Mouse (Mus musculus): ENCODE results near the gene C8b. TPM values are rescaled to one million over a fixed set of nuclear protein-coding genes. Genes with fewer than 3 reads are reported as not detected.

C8b gene
- not detected in 2 replicates for polyA plus RNA-seq (2014; fragmentation: Nextera tagmentation; extraction: Ambion mirVana)

DNA sequence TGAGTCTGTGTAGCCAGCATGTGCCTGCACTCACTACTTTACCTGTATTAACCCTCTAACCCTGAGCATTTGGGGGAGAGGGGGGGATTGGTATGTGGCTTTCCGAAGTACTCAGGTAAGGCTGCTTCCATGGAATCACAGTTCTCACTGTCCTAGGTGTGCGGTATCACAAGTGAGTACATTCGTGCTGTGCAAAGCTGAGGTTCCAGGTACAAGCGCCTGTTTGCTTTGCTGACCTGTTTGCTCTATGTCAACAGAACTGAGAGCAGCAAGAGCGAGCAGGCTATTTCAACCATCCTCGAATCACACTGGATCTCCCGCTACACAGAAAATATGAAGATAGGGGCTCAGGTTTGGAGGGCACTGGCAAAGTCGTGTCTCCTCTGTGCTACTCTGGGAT, at the start of gene C8b:
Gene C8b, plus strand, starts transcription at position 253 of the 400 bp plus-strand sequence.
- H3K9ac ChIP-seq (ENCODE audit: low read depth, low read length), result no peak within 1 kb of the TSS
- ATAC-seq (ENCODE audit: low read depth), result no peak

DNA sequence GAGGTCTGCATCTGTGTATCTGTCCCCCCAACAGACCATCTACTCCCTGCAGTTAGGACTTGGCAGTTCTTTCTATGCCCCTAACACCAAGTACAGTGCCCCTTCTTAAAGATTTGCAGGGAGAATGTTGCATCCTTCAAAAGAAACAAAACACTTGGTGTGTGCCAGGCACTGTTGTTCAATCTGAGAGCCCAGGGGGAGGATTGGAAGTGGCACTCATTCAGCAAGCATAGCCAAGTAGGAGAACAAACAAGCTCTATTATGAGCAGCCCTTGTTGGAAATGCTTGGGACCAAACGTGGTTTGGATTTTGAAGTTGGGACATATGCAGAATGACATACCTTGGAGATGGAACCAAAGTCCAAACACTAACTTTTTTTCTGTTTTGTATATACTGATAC, 49.6 kb upstream of the C8b start:
- Histone ChIP-seq H3K36me3 (ENCODE audit: control insufficient read depth, insufficient read depth, low read length) (no peaks in the 10 kb centered on the region), H3K4me1 (ENCODE audit: control insufficient read depth, insufficient read depth, low read length) (no peaks in the 10 kb centered on the region), H3K9ac (ENCODE audit: low read depth, low read length) (no peak overlapping the region), H3K9me3 (ENCODE audit: control insufficient read depth, low read length) (no peaks in the 10 kb centered on the region), H3K4me3 (ENCODE audit: low read depth, low read length) (no peak overlapping the region), H3K27me3 (replicated peaks; ENCODE audit: control insufficient read depth, insufficient read depth, low read length) (0 out of 2 replicates have a peak, but pooled peaks cover 4% of the 10 kb centered on the region), H3K27ac (replicated peaks; ENCODE audit: low read depth, low read length) (no peak overlapping the region), H3K4me2 (ENCODE audit: low read depth, low read length) (no peak overlapping the region)
- no peak for DNase-seq (ENCODE audit: low spot score)
- WGBS, result 64% methylated on average over 1 of the region's 1 CpGs
- ATAC-seq (ENCODE audit: low read depth), result no peak

More for the DNA sequence above, at the start of gene C8b:
- H3K4me2 ChIP-seq (ENCODE audit: low read depth, low read length), result no peak within 1 kb of the TSS
- no peaks in the 10 kb centered on the region for H3K36me3 ChIP-seq (ENCODE audit: control insufficient read depth, insufficient read depth, low read length)
- H3K9me3 ChIP-seq (ENCODE audit: control insufficient read depth, low read length), result no peaks in the 10 kb centered on the region
- 82% methylated on average over 8 of the region's 8 CpGs for WGBS
- H3K27ac ChIP-seq (replicated peaks; ENCODE audit: low read depth, low read length), result no peak within 1 kb of the TSS
- DNase-seq (ENCODE audit: low spot score), result no peak
- no peak within 1 kb of the TSS for H3K4me3 ChIP-seq (ENCODE audit: low read depth, low read length)
- no peaks in the 10 kb centered on the region for H3K4me1 ChIP-seq (ENCODE audit: control insufficient read depth, insufficient read depth, low read length)
- no peaks in the 10 kb centered on the region for H3K27me3 ChIP-seq (replicated peaks; ENCODE audit: control insufficient read depth, insufficient read depth, low read length)

DNA sequence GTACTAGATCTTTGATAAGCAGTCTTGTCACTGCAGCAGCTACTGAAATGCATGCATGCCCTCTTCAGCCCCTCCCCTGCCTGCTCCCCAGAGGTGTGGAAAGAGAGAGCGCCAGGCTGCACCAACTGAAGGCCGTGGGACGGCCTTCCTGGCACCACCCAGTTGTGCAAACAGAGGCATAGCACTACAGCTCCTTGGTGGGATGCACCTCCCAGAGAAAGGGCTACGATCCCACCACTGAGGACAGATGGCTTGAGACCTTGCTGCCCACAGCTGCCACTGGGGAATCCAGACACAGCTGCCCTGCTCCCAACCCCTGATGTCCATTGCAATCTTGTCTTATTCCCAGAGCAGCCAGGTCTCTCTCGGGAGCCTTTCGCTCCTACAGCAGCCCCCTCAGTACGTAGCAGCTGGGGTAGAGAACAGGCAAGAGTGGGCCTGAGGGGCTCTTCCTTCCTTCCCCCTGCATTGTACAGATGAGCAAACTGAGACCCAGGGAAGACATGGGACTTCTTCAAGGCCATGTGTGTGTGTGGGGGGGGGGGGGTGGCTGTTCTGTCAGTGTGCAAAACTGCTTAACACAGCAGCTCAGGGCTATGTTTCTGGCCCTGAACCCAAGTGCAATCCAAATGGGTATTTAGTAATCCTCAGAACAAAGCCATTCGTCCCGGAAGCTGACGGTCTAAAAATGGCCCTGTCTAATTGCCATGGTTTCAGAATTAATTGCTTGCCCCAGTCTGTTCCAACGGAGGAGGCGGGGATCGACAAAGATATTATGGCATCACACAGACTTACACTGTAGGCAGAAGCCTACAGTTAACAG, 46.9 kb upstream of the C8b start:
- H3K4me2 ChIP-seq (ENCODE audit: low read depth, low read length), result no peak overlapping the region
- no peak overlapping the region for H3K27ac ChIP-seq (replicated peaks; ENCODE audit: low read depth, low read length)
- WGBS, result 61% methylated on average over 11 of the region's 13 CpGs
- H3K4me1 ChIP-seq (ENCODE audit: control insufficient read depth, insufficient read depth, low read length), result 0 out of 2 replicates have a peak, but pooled peaks cover 10% of the 10 kb centered on the region
- H3K9me3 ChIP-seq (ENCODE audit: control insufficient read depth, low read length), result no peaks in the 10 kb centered on the region
- peak; percentile 32; the same call in 1 of the 2 replicates for ATAC-seq (ENCODE audit: low read depth)
- no peak overlapping the region for H3K9ac ChIP-seq (ENCODE audit: low read depth, low read length)
- H3K36me3 ChIP-seq (ENCODE audit: control insufficient read depth, insufficient read depth, low read length), result no peaks in the 10 kb centered on the region
- H3K4me3 ChIP-seq (ENCODE audit: low read depth, low read length), result no peak overlapping the region
- 0 out of 2 replicates have a peak, but pooled peaks cover 4% of the 10 kb centered on the region for H3K27me3 ChIP-seq (replicated peaks; ENCODE audit: control insufficient read depth, insufficient read depth, low read length)
- DNase-seq (ENCODE audit: low spot score), result peak; percentile 19

DNA sequence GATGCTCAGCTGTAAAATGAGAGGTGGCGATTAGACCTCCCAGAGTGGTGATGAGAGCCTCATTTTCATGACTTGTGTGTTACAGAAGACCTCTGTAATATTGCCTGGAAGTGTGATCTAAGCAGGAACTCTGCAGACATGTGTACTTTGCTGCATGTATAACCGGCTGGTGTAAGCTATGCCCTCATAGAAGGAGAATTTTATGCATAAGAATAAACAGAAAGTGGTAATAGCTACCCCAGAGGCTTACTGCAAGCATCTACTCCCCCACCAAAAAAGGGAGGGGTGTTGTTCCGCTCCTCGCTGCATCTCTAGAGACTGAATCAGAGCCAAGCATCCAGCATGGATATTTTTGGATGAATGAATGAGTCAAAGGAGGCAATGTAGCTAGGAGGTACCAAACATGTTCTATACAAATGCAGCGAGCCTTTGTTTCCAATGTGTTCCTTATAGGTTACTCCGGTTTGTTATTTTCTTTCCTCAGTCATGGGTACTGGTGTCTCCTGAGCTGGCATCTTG, 42.5 kb upstream of the C8b start:
- peak overlapping the region; percentile 1; the same call in 1 of the 2 replicates for H3K4me2 ChIP-seq (ENCODE audit: low read depth, low read length)
- WGBS, result 54% methylated on average over 6 of the region's 6 CpGs
- 0 out of 2 replicates have a peak, but pooled peaks cover 11% of the 10 kb centered on the region for H3K4me1 ChIP-seq (ENCODE audit: control insufficient read depth, insufficient read depth, low read length)
- DNase-seq (ENCODE audit: low spot score), result peak; percentile 43
- H3K9me3 ChIP-seq (ENCODE audit: control insufficient read depth, low read length), result no peaks in the 10 kb centered on the region
- H3K9ac ChIP-seq (ENCODE audit: low read depth, low read length), result no peak overlapping the region
- H3K4me3 ChIP-seq (ENCODE audit: low read depth, low read length), result no peak overlapping the region
- H3K27me3 ChIP-seq (replicated peaks; ENCODE audit: control insufficient read depth, insufficient read depth, low read length), result no peaks in the 10 kb centered on the region
- H3K27ac ChIP-seq (replicated peaks; ENCODE audit: low read depth, low read length), result no peak overlapping the region
- no peak for ATAC-seq (ENCODE audit: low read depth)
- H3K36me3 ChIP-seq (ENCODE audit: control insufficient read depth, insufficient read depth, low read length), result no peaks in the 10 kb centered on the region

DNA sequence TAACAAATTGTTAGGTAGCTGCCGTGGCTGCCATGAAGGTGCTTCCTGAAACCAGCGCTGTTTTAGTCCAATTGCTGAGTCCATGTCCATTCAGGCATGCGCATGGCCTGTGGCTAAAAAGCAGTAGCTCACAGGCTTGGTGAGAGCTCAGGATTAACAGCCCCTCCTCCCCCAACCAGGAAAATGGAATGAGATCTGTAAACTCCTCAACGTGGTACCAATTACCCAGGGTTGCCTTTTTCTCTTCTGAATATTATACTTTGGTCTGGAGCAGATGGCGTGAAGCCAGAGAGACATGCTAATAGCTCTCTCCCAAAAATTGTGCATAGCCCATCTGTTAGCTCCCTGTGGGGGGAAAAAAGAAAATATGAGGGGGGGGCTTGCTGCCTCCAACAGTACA, 41.9 kb upstream of the C8b start:
- H3K9ac ChIP-seq (ENCODE audit: low read depth, low read length), result no peak overlapping the region
- 0 out of 2 replicates have a peak, but pooled peaks cover 11% of the 10 kb centered on the region for H3K4me1 ChIP-seq (ENCODE audit: control insufficient read depth, insufficient read depth, low read length)
- no peak overlapping the region for H3K4me3 ChIP-seq (ENCODE audit: low read depth, low read length)
- DNase-seq (ENCODE audit: low spot score), result peak; percentile 71
- no peak overlapping the region for H3K27ac ChIP-seq (replicated peaks; ENCODE audit: low read depth, low read length)
- WGBS, result 22% methylated on average over 5 of the region's 5 CpGs
- peak overlapping the region; percentile 1; the same call in 1 of the 2 replicates for H3K4me2 ChIP-seq (ENCODE audit: low read depth, low read length)
- H3K9me3 ChIP-seq (ENCODE audit: control insufficient read depth, low read length), result no peaks in the 10 kb centered on the region
- ATAC-seq (ENCODE audit: low read depth), result 0 out of 2 replicates have a peak, but pooled peaks have one; percentile 33
- no peaks in the 10 kb centered on the region for H3K27me3 ChIP-seq (replicated peaks; ENCODE audit: control insufficient read depth, insufficient read depth, low read length)
- H3K36me3 ChIP-seq (ENCODE audit: control insufficient read depth, insufficient read depth, low read length), result no peaks in the 10 kb centered on the region

DNA sequence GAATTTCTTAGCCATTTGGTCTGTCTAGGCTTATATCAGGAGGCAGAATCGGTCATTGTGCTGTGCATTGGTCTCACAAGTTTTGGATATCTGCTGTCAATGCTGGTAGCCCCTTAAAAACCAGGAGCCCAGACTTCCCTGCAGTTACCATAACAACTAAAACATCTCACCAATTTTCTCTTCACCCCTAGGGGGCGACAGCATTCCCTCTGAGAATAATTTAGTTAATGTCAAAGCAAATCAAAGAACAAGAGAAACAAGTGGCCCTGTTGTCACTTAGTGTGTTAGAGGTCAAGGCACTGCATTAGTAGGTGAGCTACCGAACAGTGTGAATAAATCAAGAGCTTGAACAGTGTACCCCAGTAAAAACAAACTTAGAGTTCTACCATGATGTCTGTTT, 40.4 kb upstream of the C8b start:
- Histone ChIP-seq H3K9ac (ENCODE audit: low read depth, low read length) (no peak overlapping the region), H3K4me1 (ENCODE audit: control insufficient read depth, insufficient read depth, low read length) (0 out of 2 replicates have a peak, but pooled peaks cover 11% of the 10 kb centered on the region), H3K27me3 (replicated peaks; ENCODE audit: control insufficient read depth, insufficient read depth, low read length) (no peaks in the 10 kb centered on the region), H3K9me3 (ENCODE audit: control insufficient read depth, low read length) (no peaks in the 10 kb centered on the region), H3K4me3 (ENCODE audit: low read depth, low read length) (no peak overlapping the region), H3K4me2 (ENCODE audit: low read depth, low read length) (no peak overlapping the region), H3K36me3 (ENCODE audit: control insufficient read depth, insufficient read depth, low read length) (no peaks in the 10 kb centered on the region), H3K27ac (replicated peaks; ENCODE audit: low read depth, low read length) (no peak overlapping the region)
- DNase-seq (ENCODE audit: low spot score), result no peak
- 56% methylated on average over 3 of the region's 3 CpGs for WGBS
- ATAC-seq (ENCODE audit: low read depth), result no peak

DNA sequence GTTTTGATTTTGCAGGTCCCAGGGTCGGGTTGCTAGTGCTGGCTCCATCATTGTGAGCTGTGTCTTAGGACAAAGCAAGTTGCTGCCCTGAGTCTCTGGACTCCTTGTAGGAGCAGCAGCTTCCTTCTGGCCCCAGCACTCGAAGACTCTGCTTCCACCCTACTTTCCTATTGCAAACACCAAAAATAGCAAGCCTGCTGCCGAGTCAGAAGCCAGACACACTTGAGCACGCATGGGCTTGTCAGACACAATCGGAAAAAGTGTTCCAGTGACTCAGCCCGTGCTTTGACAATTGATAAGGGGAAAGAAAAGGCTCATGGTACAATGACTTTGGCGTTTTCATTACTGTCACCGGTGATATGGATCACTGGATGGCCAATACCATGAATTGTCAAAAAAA, 36.9 kb upstream of the C8b start:
- H3K4me2 ChIP-seq (ENCODE audit: low read depth, low read length), result no peak overlapping the region
- H3K27ac ChIP-seq (replicated peaks; ENCODE audit: low read depth, low read length), result no peak overlapping the region
- H3K9me3 ChIP-seq (ENCODE audit: control insufficient read depth, low read length), result no peaks in the 10 kb centered on the region
- no peaks in the 10 kb centered on the region for H3K36me3 ChIP-seq (ENCODE audit: control insufficient read depth, insufficient read depth, low read length)
- WGBS, result 72% methylated on average over 8 of the region's 8 CpGs
- no peak overlapping the region for H3K9ac ChIP-seq (ENCODE audit: low read depth, low read length)
- H3K4me1 ChIP-seq (ENCODE audit: control insufficient read depth, insufficient read depth, low read length), result 0 out of 2 replicates have a peak, but pooled peaks cover 1% of the 10 kb centered on the region
- ATAC-seq (ENCODE audit: low read depth) (no peak), DNase-seq (ENCODE audit: low spot score) (no peak)
- H3K4me3 ChIP-seq (ENCODE audit: low read depth, low read length), result no peak overlapping the region
- no peaks in the 10 kb centered on the region for H3K27me3 ChIP-seq (replicated peaks; ENCODE audit: control insufficient read depth, insufficient read depth, low read length)

DNA sequence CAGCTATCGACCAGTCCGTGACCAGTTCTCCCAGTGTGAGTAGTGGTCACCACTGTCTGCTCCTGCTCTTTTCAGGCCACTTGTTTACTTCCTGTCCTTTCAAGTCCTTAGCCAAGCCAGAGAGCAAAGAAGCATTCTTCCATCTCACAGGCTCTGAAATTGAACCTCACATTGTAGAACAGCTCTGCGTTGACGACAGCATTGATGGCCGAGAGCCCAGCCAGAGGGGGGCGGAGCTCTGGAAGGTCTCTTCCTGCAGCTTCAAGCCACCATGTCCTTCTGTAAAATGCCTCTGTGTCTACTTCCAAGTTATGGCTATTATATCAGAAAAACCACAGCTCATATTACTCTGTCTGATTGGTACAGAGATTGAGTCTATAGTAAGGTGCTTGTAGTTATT, 19.6 kb upstream of the C8b start:
- DNase-seq (ENCODE audit: low spot score), result peak; percentile 38
- Histone ChIP-seq H3K9ac (ENCODE audit: low read depth, low read length) (no peak overlapping the region), H3K9me3 (ENCODE audit: control insufficient read depth, low read length) (no peaks in the 10 kb centered on the region), H3K27ac (replicated peaks; ENCODE audit: low read depth, low read length) (no peak overlapping the region), H3K4me3 (ENCODE audit: low read depth, low read length) (no peak overlapping the region), H3K4me1 (ENCODE audit: control insufficient read depth, insufficient read depth, low read length) (no peaks in the 10 kb centered on the region; the same call in 1 of the 2 replicates), H3K27me3 (replicated peaks; ENCODE audit: control insufficient read depth, insufficient read depth, low read length) (no peaks in the 10 kb centered on the region; the same call in 1 of the 2 replicates), H3K4me2 (ENCODE audit: low read depth, low read length) (no peak overlapping the region), H3K36me3 (ENCODE audit: control insufficient read depth, insufficient read depth, low read length) (no peaks in the 10 kb centered on the region)
- no peak for ATAC-seq (ENCODE audit: low read depth)
- 53% methylated on average over 6 of the region's 6 CpGs for WGBS
